Mouse (Mus musculus) kidney, adult 2 months (tissue): ENCODE data around the gene Prima1. TPM values are rescaled to one million over a fixed set of nuclear protein-coding genes. Genes with fewer than 3 reads are reported as not detected.

Source experiments
- DNase-seq: peaks from one replicate; pipeline ENCODE4 v3.0.0; 2021
- H3K27ac ChIP-seq: fragments of 200-500 bp; 2 replicates; pipeline ENCODE4 v1.5.1; 2012; ENCODE audit warnings: low read depth, low read length, control low read depth, inconsistent platforms; ENCODE audit not compliant: insufficient read depth
- H3K27me3 ChIP-seq: fragments of 200-500 bp; replicated peaks from 2 replicates; pipeline ENCODE4 v1.6.1; 2012; ENCODE audit warnings: mild to moderate bottlenecking, moderate library complexity, low read length, inconsistent platforms; ENCODE audit not compliant: control insufficient read depth, insufficient read depth
- H3K36me3 ChIP-seq: fragments of 200-500 bp; 2 replicates; pipeline ENCODE4 v1.6.1; 2012; ENCODE audit warnings: mild to moderate bottlenecking, moderate library complexity, low read length, inconsistent platforms; ENCODE audit not compliant: control insufficient read depth, insufficient read depth
- H3K4me1 ChIP-seq: fragments of 200-500 bp; 2 replicates; pipeline ENCODE4 v1.6.1; 2011; ENCODE audit warnings: low read length; ENCODE audit not compliant: control insufficient read depth, insufficient read depth
- H3K4me3 ChIP-seq: fragments of 200-500 bp; 2 replicates; pipeline ENCODE4 v1.5.1; 2011; ENCODE audit warnings: mild to moderate bottlenecking, low read depth, low read length, control low read depth; ENCODE audit not compliant: insufficient read depth
- CTCF ChIP-seq: fragments of 200-500 bp; conservative IDR thresholded peaks from 2 replicates; pipeline ENCODE4 v1.5.1; 2011; ENCODE audit warnings: low read depth, mild to moderate bottlenecking, control low read depth, low read length, moderate library complexity, mixed read lengths; ENCODE audit not compliant: insufficient read depth, insufficient read length
- POLR2A ChIP-seq: fragments of 200-500 bp; IDR thresholded peaks from one replicate; pipeline ENCODE4 v1.6.1; 2011; ENCODE audit warnings: low read depth, low read length, control low read depth
- WGBS: fragments of 180-500 bp; shearing (Covaris S2); methylation state at CpG from one replicate; pipeline ENCODE4 v1.1.7; 2018; 5-methylcytosine and 5-hydroxymethylcytosine counted together
- polyA plus RNA-seq: library from polyadenylated mRNA; depleted of rRNA; stranded (reverse); fragments of >200 nt; gene quantifications from 2 replicates; pipeline ENCODE4 v1.2.3, GENCODE M21; 2012; rRNA removed

Prima1 gene
- polyA plus RNA-seq, 1 experiment: 6.6 TPM

DNA sequence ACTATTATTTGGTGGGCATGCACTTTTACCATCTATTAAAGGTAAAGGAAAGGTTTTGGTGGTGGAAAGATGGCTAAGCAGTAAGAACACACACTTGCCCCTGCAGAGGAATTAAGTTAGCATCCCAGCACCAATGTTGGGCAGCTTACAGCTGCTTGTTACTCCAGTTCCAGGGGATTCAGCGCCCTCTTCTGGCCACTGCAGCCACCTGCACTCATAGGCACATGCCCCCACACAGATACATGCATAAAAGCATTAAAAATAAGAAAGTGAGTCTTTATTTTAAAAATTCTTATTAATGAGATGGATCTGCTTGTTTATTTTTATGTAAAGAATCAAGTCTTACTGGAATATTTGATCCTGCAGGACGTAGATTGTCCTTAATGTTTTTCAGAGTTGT lies 87.0 kb downstream of the Prima1 start:
- WGBS: 86% methylated on average over 2 of the region's 2 CpGs
- H3K4me1 ChIP-seq: no peaks in the 10 kb centered on the region
- no peaks in the 10 kb centered on the region for H3K36me3 ChIP-seq
- H3K27me3 ChIP-seq: no peaks in the 10 kb centered on the region
- H3K27ac ChIP-seq: no peak overlapping the region
- TF ChIP-seq CTCF (peak; percentile 26; the same call in 1 of the 2 replicates), POLR2A (no peak)
- no peak overlapping the region for H3K4me3 ChIP-seq
- DNase-seq: no peak

DNA sequence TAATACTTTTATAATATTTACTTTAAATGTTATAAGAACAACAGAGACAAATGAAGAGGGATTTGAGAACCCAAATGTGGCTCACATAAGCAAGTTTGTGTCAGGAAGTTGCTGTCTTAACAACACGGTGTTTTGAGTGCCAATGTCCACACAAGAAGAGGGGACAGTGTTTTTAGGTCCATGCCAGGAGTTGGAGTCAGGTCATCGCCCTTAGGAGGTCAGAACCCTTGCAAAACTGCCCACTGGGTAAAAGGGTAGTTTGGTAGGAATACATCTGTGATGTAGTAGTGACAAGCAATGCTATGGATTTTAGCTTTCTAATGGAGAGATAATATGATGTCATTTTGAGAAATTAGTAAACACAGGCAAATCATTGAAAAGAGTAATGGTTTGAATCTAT lies 91.7 kb downstream of the Prima1 start:
- DNase-seq: no peak
- WGBS: 57% methylated on average over 2 of the region's 2 CpGs
- H3K4me3 ChIP-seq: no peak overlapping the region
- H3K27ac ChIP-seq: no peak overlapping the region
- TF ChIP-seq POLR2A (no peak), CTCF (no peak)
- no peaks in the 10 kb centered on the region for H3K4me1 ChIP-seq
- no peaks in the 10 kb centered on the region for H3K27me3 ChIP-seq
- no peaks in the 10 kb centered on the region for H3K36me3 ChIP-seq

Other genes with a start within 250 kb of the Prima1 start
- gene Fam181a, start 68.8 kb upstream of the Prima1 start, polyA plus RNA-seq: 0.05 and 0.08 TPM in 2 replicates
- 6.7 and 10.7 TPM in 2 replicates for gene Asb2, start 113.9 kb upstream of the Prima1 start, polyA plus RNA-seq
- gene Otub2, start 146.5 kb upstream of the Prima1 start, polyA plus RNA-seq: 3.9 and 4.0 TPM in 2 replicates
- 0.81 and 0.88 TPM in 2 replicates for gene 9330161L09Rik, start 165.7 kb upstream of the Prima1 start, polyA plus RNA-seq
- gene Ddx24, start 183.7 kb upstream of the Prima1 start, polyA plus RNA-seq: 37.5 and 41.9 TPM in 2 replicates
- gene Ifi27, start 192.1 kb upstream of the Prima1 start, polyA plus RNA-seq: 320 and 355 TPM in 2 replicates
- gene Ifi27l2a, start 201.5 kb upstream of the Prima1 start, polyA plus RNA-seq: 427 and 428 TPM in 2 replicates
- 0.08 and 0.19 TPM in 2 replicates for gene Ifi27l2b, start 215.1 kb upstream of the Prima1 start, polyA plus RNA-seq